Mouse (Mus musculus) forebrain, embryonic 13.5 days (tissue): ENCODE data around the gene Mmp15. TPM values are rescaled to one million over a fixed set of nuclear protein-coding genes. Genes with fewer than 3 reads are reported as not detected.

Experiments
- ATAC-seq: fragments of 200-750 bp; cut with Nextera tagmentation; 2 replicates; pipeline ENCODE4 v1.8.0; 2017
- H3K27ac ChIP-seq: fragments of 300-500 bp; sonication (generic); 2 replicates; pipeline ENCODE4 v1.5.1; 2015; ENCODE audit warnings: inconsistent platforms, mild to moderate bottlenecking, moderate library complexity
- H3K27me3 ChIP-seq: fragments of 300-500 bp; sonication (generic); 2 replicates; pipeline ENCODE4 v1.6.1; 2015; ENCODE audit warnings: mild to moderate bottlenecking, inconsistent platforms
- H3K36me3 ChIP-seq: fragments of 300-500 bp; sonication (generic); 2 replicates; pipeline ENCODE4 v1.6.1; 2015; ENCODE audit warnings: mild to moderate bottlenecking, inconsistent platforms; ENCODE audit not compliant: poor library complexity, severe bottlenecking
- H3K4me1 ChIP-seq: fragments of 300-500 bp; sonication (generic); 2 replicates; pipeline ENCODE4 v1.6.1; 2015; ENCODE audit warnings: inconsistent platforms
- H3K4me2 ChIP-seq: fragments of 300-500 bp; sonication (generic); 2 replicates; pipeline ENCODE4 v1.6.1; 2015; ENCODE audit warnings: inconsistent platforms, mild to moderate bottlenecking, moderate library complexity
- H3K4me3 ChIP-seq: fragments of 300-500 bp; sonication (generic); 2 replicates; pipeline ENCODE4 v1.5.1; 2015; ENCODE audit warnings: mild to moderate bottlenecking, inconsistent platforms
- H3K9ac ChIP-seq: fragments of 300-500 bp; sonication (generic); 2 replicates; pipeline ENCODE4 v1.6.1; 2015; ENCODE audit warnings: mild to moderate bottlenecking, inconsistent platforms
- H3K9me3 ChIP-seq: fragments of 300-500 bp; sonication (generic); replicated peaks from 2 replicates; pipeline ENCODE4 v1.6.1; 2016; ENCODE audit warnings: inconsistent platforms
- WGBS: fragments of 180-500 bp; shearing (Covaris S2); methylation state at CpG from one replicate; pipeline ENCODE4 v1.1.7; 2015; 5-methylcytosine and 5-hydroxymethylcytosine counted together
- polyA plus RNA-seq: library from polyadenylated mRNA; unstranded; fragments of >200 nt; fragmentation: Nextera tagmentation; extraction: Ambion mirVana; gene quantifications from 2 replicates; pipeline ENCODE4 v1.2.1, GENCODE M21; 2015

The Mmp15 gene
- polyA plus RNA-seq, 1 experiment from 2014 or later, result 10.9 TPM

- no peak overlapping the region for H3K27ac ChIP-seq
- peaks cover 11% of the 10 kb centered on the region for H3K27me3 ChIP-seq
- peaks cover 65% of the 10 kb centered on the region for H3K36me3 ChIP-seq
- no peak overlapping the region for H3K4me3 ChIP-seq
- H3K9ac ChIP-seq, result no peak overlapping the region
- no peaks in the 10 kb centered on the region for H3K9me3 ChIP-seq
- no peak overlapping the region for H3K4me2 ChIP-seq
- ATAC-seq, result no peak
- H3K4me1 ChIP-seq, result peaks cover 39% of the 10 kb centered on the region
- 34% methylated on average over 5 of the region's 5 CpGs for WGBS
Observed at GRCm38 (mm10) chr8:95324646-95325045, 27.4 kb upstream of the Mmp15 start.

GRCm38 (mm10) chr8:95326822-95327221 is 25.2 kb upstream of the Mmp15 start:
- WGBS, result 88% methylated on average over 5 of the region's 5 CpGs
- Histone ChIP-seq H3K4me1 (peaks cover 41% of the 10 kb centered on the region), H3K36me3 (peaks cover 70% of the 10 kb centered on the region), H3K4me2 (no peak overlapping the region), H3K27ac (no peak overlapping the region), H3K9ac (no peak overlapping the region), H3K27me3 (no peaks in the 10 kb centered on the region), H3K4me3 (no peak overlapping the region), H3K9me3 (no peaks in the 10 kb centered on the region)
- no peak for ATAC-seq

- no peak for ATAC-seq
- Histone ChIP-seq H3K27ac (no peak overlapping the region; the same call in 1 of the 2 replicates), H3K36me3 (peaks cover 70% of the 10 kb centered on the region), H3K4me2 (no peak overlapping the region), H3K4me1 (peaks cover 47% of the 10 kb centered on the region), H3K27me3 (no peaks in the 10 kb centered on the region), H3K4me3 (no peak overlapping the region), H3K9me3 (no peaks in the 10 kb centered on the region), H3K9ac (no peak overlapping the region)
- 88% methylated on average over 46 of the region's 46 CpGs for WGBS
Observed at GRCm38 (mm10) chr8:95327866-95328465, 24.1 kb upstream of the Mmp15 start.

- H3K27me3 ChIP-seq, result no peaks in the 10 kb centered on the region
- H3K9ac ChIP-seq, result peak overlapping the region; percentile 90
- 0 out of 2 replicates have a peak overlapping the region, but pooled peaks have one; percentile 93 for H3K27ac ChIP-seq
- H3K36me3 ChIP-seq, result peaks cover 64% of the 10 kb centered on the region
- ATAC-seq, result no peak
- peak overlapping the region; percentile 92 for H3K4me2 ChIP-seq
- no peaks in the 10 kb centered on the region for H3K9me3 ChIP-seq
- H3K4me3 ChIP-seq, result peak overlapping the region; percentile 62
- WGBS, result 84% methylated on average over 1 of the region's 1 CpGs
- H3K4me1 ChIP-seq, result peaks cover 41% of the 10 kb centered on the region
Observed at GRCm38 (mm10) chr8:95330367-95330766, 21.7 kb upstream of the Mmp15 start.

- Histone ChIP-seq H3K9ac (peak overlapping the region; percentile 90), H3K27ac (peak overlapping the region; percentile 93), H3K36me3 (peaks cover 55% of the 10 kb centered on the region), H3K27me3 (no peaks in the 10 kb centered on the region), H3K4me3 (peak overlapping the region; percentile 62), H3K4me2 (peak overlapping the region; percentile 92), H3K4me1 (peaks cover 38% of the 10 kb centered on the region), H3K9me3 (no peaks in the 10 kb centered on the region)
- under 1% methylated on average over 38 of the region's 38 CpGs for WGBS
- ATAC-seq, result peak; percentile 31
Observed at GRCm38 (mm10) chr8:95331156-95331719, 20.8 kb upstream of the Mmp15 start.

GRCm38 (mm10) chr8:95331720-95332436 is 20.2 kb upstream of the Mmp15 start, which contains the start of the genes Zfp319 and Usb1:
TSS of gene Zfp319 (minus strand) at chr8:95331950.
TSS of gene Usb1 (plus strand) at chr8:95332284.
- Histone ChIP-seq H3K9ac (peak within 1 kb of the TSS; percentile 90), H3K9me3 (no peaks in the 10 kb centered on the region), H3K4me3 (peak within 1 kb of the TSS; percentile 62), H3K27me3 (no peaks in the 10 kb centered on the region), H3K27ac (peak within 1 kb of the TSS; percentile 93), H3K4me1 (peaks cover 33% of the 10 kb centered on the region), H3K4me2 (peak within 1 kb of the TSS; percentile 92), H3K36me3 (peaks cover 49% of the 10 kb centered on the region)
- ATAC-seq, result peak; percentile 93
- under 1% methylated on average over 61 of the region's 80 CpGs for whole genome bisulfite sequencing

- ATAC-seq, result peak; percentile 25; the same call in 1 of the 2 replicates
- WGBS, result 29% methylated on average over 21 of the region's 21 CpGs
- H3K27me3 ChIP-seq, result no peaks in the 10 kb centered on the region
- peak overlapping the region; percentile 93 for H3K27ac ChIP-seq
- H3K4me1 ChIP-seq, result peaks cover 28% of the 10 kb centered on the region
- H3K9ac ChIP-seq, result peak overlapping the region; percentile 90
- H3K4me2 ChIP-seq, result peak overlapping the region; percentile 92
- H3K36me3 ChIP-seq, result peaks cover 48% of the 10 kb centered on the region
- H3K4me3 ChIP-seq, result peak overlapping the region; percentile 62
- H3K9me3 ChIP-seq, result no peaks in the 10 kb centered on the region
Observed at GRCm38 (mm10) chr8:95332437-95333199, 19.4 kb upstream of the Mmp15 start.

- 95% methylated on average over 1 of the region's 1 CpGs for WGBS
- Histone ChIP-seq H3K27me3 (no peaks in the 10 kb centered on the region), H3K9ac (no peak overlapping the region), H3K27ac (no peak overlapping the region), H3K4me3 (no peak overlapping the region), H3K4me1 (peaks cover 11% of the 10 kb centered on the region), H3K9me3 (no peaks in the 10 kb centered on the region), H3K36me3 (peaks cover 50% of the 10 kb centered on the region), H3K4me2 (no peak overlapping the region)
- no peak for ATAC-seq
Observed at GRCm38 (mm10) chr8:95335706-95336105, 16.4 kb upstream of the Mmp15 start.

- H3K9me3 ChIP-seq, result no peaks in the 10 kb centered on the region
- H3K27ac ChIP-seq, result no peak overlapping the region
- H3K4me3 ChIP-seq, result no peak overlapping the region
- H3K27me3 ChIP-seq, result no peaks in the 10 kb centered on the region
- ATAC-seq, result no peak
- no peak overlapping the region for H3K9ac ChIP-seq
- H3K4me1 ChIP-seq, result peaks cover 9% of the 10 kb centered on the region; the same call in 1 of the 2 replicates
- H3K36me3 ChIP-seq, result peaks cover 54% of the 10 kb centered on the region
- no peak overlapping the region for H3K4me2 ChIP-seq
Observed at GRCm38 (mm10) chr8:95336363-95336762, 15.7 kb upstream of the Mmp15 start.

GRCm38 (mm10) chr8:95341721-95342120 is 10.3 kb upstream of the Mmp15 start:
- H3K36me3 ChIP-seq, result peaks cover 68% of the 10 kb centered on the region
- no peak overlapping the region for H3K27ac ChIP-seq
- no peak for ATAC-seq
- H3K27me3 ChIP-seq, result no peaks in the 10 kb centered on the region
- no peak overlapping the region for H3K4me3 ChIP-seq
- H3K9me3 ChIP-seq, result no peaks in the 10 kb centered on the region
- H3K4me1 ChIP-seq, result peaks cover 7% of the 10 kb centered on the region; the same call in 1 of the 2 replicates
- no peak overlapping the region for H3K4me2 ChIP-seq
- H3K9ac ChIP-seq, result no peak overlapping the region
- WGBS, result 50% methylated on average over 5 of the region's 5 CpGs

GRCm38 (mm10) chr8:95344668-95345067 is 7.4 kb upstream of the Mmp15 start:
- Histone ChIP-seq H3K9ac (no peak overlapping the region), H3K36me3 (peaks cover 44% of the 10 kb centered on the region), H3K27me3 (no peaks in the 10 kb centered on the region), H3K4me2 (no peak overlapping the region), H3K4me1 (peaks cover 24% of the 10 kb centered on the region), H3K27ac (no peak overlapping the region), H3K4me3 (no peak overlapping the region), H3K9me3 (no peaks in the 10 kb centered on the region)
- WGBS, result 73% methylated on average over 6 of the region's 6 CpGs
- ATAC-seq, result no peak
